Mouse (Mus musculus) G1E (cell line): ENCODE results near the gene Chmp4b. TPM values are rescaled to one million over a fixed set of nuclear protein-coding genes. Genes with fewer than 3 reads are reported as not detected.

ENCODE experiments used
- ATAC-seq: 2 replicates; pipeline ENCODE4 v1.8.0; 2016; ENCODE audit warnings: mild to moderate bottlenecking; ENCODE audit not compliant: insufficient number of reproducible peaks, poor library complexity, low FRiP score, severe bottlenecking; ENCODE audit errors: extremely low read depth
- DNase-seq: peaks from one replicate; pipeline ENCODE4 v3.0.0; 2012; ENCODE audit warnings: low spot score
- H3K27me3 ChIP-seq: 2 replicates; pipeline ENCODE4 v1.6.1; 2012; ENCODE audit warnings: mild to moderate bottlenecking, low read length, inconsistent platforms; ENCODE audit not compliant: insufficient read depth
- H3K36me3 ChIP-seq: replicated peaks from 2 replicates; pipeline ENCODE3; 2012; ENCODE audit warnings: mild to moderate bottlenecking, inconsistent platforms
- H3K4me1 ChIP-seq: 2 replicates; pipeline ENCODE4 v1.6.1; 2012; ENCODE audit warnings: low read depth, low read length, inconsistent platforms, mixed read lengths; ENCODE audit not compliant: insufficient read depth
- H3K4me3 ChIP-seq: 2 replicates; pipeline ENCODE4 v1.5.1; 2012; ENCODE audit warnings: low read depth, mild to moderate bottlenecking, inconsistent platforms, low read length, moderate library complexity, mixed read lengths
- H3K9me3 ChIP-seq: replicated peaks from 2 replicates; pipeline ENCODE4 v1.6.1; 2012; ENCODE audit warnings: inconsistent platforms
- CTCF ChIP-seq: IDR thresholded peaks from 2 replicates; pipeline ENCODE4 v1.5.1; 2012; ENCODE audit warnings: low read depth, low read length, inconsistent platforms, mixed read lengths
- GATA1 ChIP-seq: IDR thresholded peaks from 2 replicates; pipeline ENCODE4 v1.6.1; 2012; ENCODE audit warnings: borderline replicate concordance, low read length, inconsistent platforms, mixed read lengths
- GATA2 ChIP-seq: IDR thresholded peaks from 2 replicates; pipeline ENCODE4 v1.6.1; 2012; ENCODE audit warnings: low read depth, low read length, inconsistent platforms, borderline replicate concordance
- POLR2AphosphoS5 ChIP-seq: IDR thresholded peaks from 2 replicates; pipeline ENCODE4 v1.6.1; 2012; ENCODE audit warnings: low read depth, low read length, inconsistent platforms; ENCODE audit not compliant: insufficient replicate concordance
- TAL1 ChIP-seq: conservative IDR thresholded peaks from 2 replicates; pipeline ENCODE4 v1.6.1; 2012; ENCODE audit warnings: low read depth, low read length, inconsistent platforms, mixed read lengths
- polyA plus RNA-seq: library from polyadenylated mRNA; stranded (reverse); fragments of >175 nt; gene quantifications from 2 replicates; pipeline ENCODE4 v1.2.3, GENCODE M21; 2012
- total RNA-seq, 2 experiments: library from RNA; stranded (forward) in 1 of 2; stranded (reverse) in 1 of 2; fragments of 200-1000 nt in 1 of 2; fragments of >200 nt in 1 of 2; fragmentation: Nextera tagmentation in 1 of 2; gene quantifications; 2 replicates each; pipeline ENCODE4 v1.2.3; 2014 to 2017

The Chmp4b gene
- total RNA-seq (2014; fragmentation: Nextera tagmentation) (57.9 and 66.2 TPM in 2 replicates), total RNA-seq (2017) (99.8 and 102 TPM in 2 replicates), polyA plus RNA-seq (110 and 144 TPM in 2 replicates)

- Histone ChIP-seq H3K4me1 (peaks cover 10% of the 10 kb centered on the region), H3K36me3 (peaks cover 2% of the 10 kb centered on the region), H3K27me3 (peaks cover 17% of the 10 kb centered on the region), H3K9me3 (peaks cover 3% of the 10 kb centered on the region; the same call in 1 of the 2 replicates), H3K4me3 (no peak within 1 kb of the TSS)
- DNase-seq = no peak
- TF ChIP-seq GATA1 (no peak), POLR2AphosphoS5 (no peak), CTCF (no peak), GATA2 (no peak), TAL1 (no peak)
- no peak for ATAC-seq
Observed at GRCm38 (mm10) chr2:154651363-154651762, at the start of gene Chmp4b. Gene Chmp4b (plus strand): TSS chr2:154651705.

GRCm38 (mm10) chr2:154603007-154603637 lies 48.4 kb upstream of the Chmp4b start:
- Histone ChIP-seq H3K4me1 (peaks cover 25% of the 10 kb centered on the region), H3K9me3 (no peaks in the 10 kb centered on the region), H3K4me3 (peak overlapping the region; percentile 75), H3K36me3 (peaks cover 25% of the 10 kb centered on the region), H3K27me3 (no peaks in the 10 kb centered on the region)
- no peak for DNase-seq
- no peak for ATAC-seq
- TF ChIP-seq POLR2AphosphoS5 = no peak

- peak; percentile 99 for DNase-seq
- peak; percentile 98 for ATAC-seq
- Histone ChIP-seq H3K36me3 (peaks cover 21% of the 10 kb centered on the region), H3K27me3 (0 out of 2 replicates have a peak, but pooled peaks cover 5% of the 10 kb centered on the region), H3K4me3 (peak within 1 kb of the TSS; percentile 75), H3K4me1 (peaks cover 28% of the 10 kb centered on the region), H3K9me3 (no peaks in the 10 kb centered on the region)
- TF ChIP-seq POLR2AphosphoS5 (no peak), CTCF (no peak), GATA2 (no peak), GATA1 (no peak), TAL1 (no peak)
Observed at GRCm38 (mm10) chr2:154603638-154604153, 47.8 kb upstream of the Chmp4b start, which contains the start of gene Pxmp4. Gene Pxmp4 (minus strand): TSS chr2:154603708.

- Histone ChIP-seq H3K4me1 (peaks cover 32% of the 10 kb centered on the region), H3K27me3 (0 out of 2 replicates have a peak, but pooled peaks cover 6% of the 10 kb centered on the region), H3K9me3 (no peaks in the 10 kb centered on the region), H3K36me3 (peaks cover 18% of the 10 kb centered on the region), H3K4me3 (peak overlapping the region; percentile 75)
- no peak for TF ChIP-seq GATA1
- TF ChIP-seq GATA2 = no peak
- no peak for TF ChIP-seq TAL1
- TF ChIP-seq POLR2AphosphoS5 = no peak
- TF ChIP-seq CTCF = no peak
- no peak for DNase-seq
- no peak for ATAC-seq
Observed at GRCm38 (mm10) chr2:154604156-154604555, 47.3 kb upstream of the Chmp4b start.

- TF ChIP-seq POLR2AphosphoS5 (no peak), CTCF (no peak), GATA1 (no peak), TAL1 (no peak), GATA2 (no peak)
- no peaks in the 10 kb centered on the region for H3K9me3 ChIP-seq
- peaks cover 39% of the 10 kb centered on the region for H3K4me1 ChIP-seq
- no peak for DNase-seq
- H3K4me3 ChIP-seq = no peak overlapping the region
- ATAC-seq = no peak
- 0 out of 2 replicates have a peak, but pooled peaks cover 6% of the 10 kb centered on the region for H3K27me3 ChIP-seq
- H3K36me3 ChIP-seq = peaks cover 2% of the 10 kb centered on the region
Observed at GRCm38 (mm10) chr2:154606965-154607364, 44.5 kb upstream of the Chmp4b start.

GRCm38 (mm10) chr2:154609050-154609767 lies 42.3 kb upstream of the Chmp4b start:
- Histone ChIP-seq H3K4me1 (peaks cover 41% of the 10 kb centered on the region), H3K9me3 (no peaks in the 10 kb centered on the region), H3K4me3 (no peak overlapping the region), H3K36me3 (no peaks in the 10 kb centered on the region), H3K27me3 (0 out of 2 replicates have a peak, but pooled peaks cover 6% of the 10 kb centered on the region)
- ATAC-seq = no peak
- TF ChIP-seq GATA2 (no peak), TAL1 (no peak), CTCF (no peak), GATA1 (no peak), POLR2AphosphoS5 (no peak)
- DNase-seq = no peak
